Mouse (Mus musculus) megakaryocyte progenitor cell, adult 5-6 weeks (primary cell): ENCODE results near the gene Eno2. TPM values are rescaled to one million over a fixed set of nuclear protein-coding genes. Genes with fewer than 3 reads are reported as not detected.
A peak's percentile ranks its signal among the peaks of the same experiment; 100 is the strongest.
"Not testable (repeated sequence)": the region's sequence is repeated elsewhere in the genome, so short reads cannot be mapped to it uniquely, and the experiment has no call there.

Experiments used
- ATAC-seq: replicated peaks from 2 replicates; pipeline ENCODE4 v1.8.0; 2016; ENCODE audit warnings: mild to moderate bottlenecking, moderate TSS enrichment, inconsistent platforms; ENCODE audit not compliant: poor library complexity
- total RNA-seq, 2 experiments: library from RNA; stranded (forward) in 1 of 2; stranded (reverse) in 1 of 2; fragments of 157-497, 149-512 nt in 1 of 2; fragments of 200-1000 nt in 1 of 2; gene quantifications; 2 replicates each; pipeline versions ENCODE4 v1.2.3 to v1.2.4; 2015 to 2017

The Eno2 gene
- total RNA-seq, 2 experiments from 2014 or later: not detected

GRCm38 (mm10) chr6:124806446-124807140 lies 37.1 kb upstream of the Eno2 start:
- no peak for ATAC-seq

DNA sequence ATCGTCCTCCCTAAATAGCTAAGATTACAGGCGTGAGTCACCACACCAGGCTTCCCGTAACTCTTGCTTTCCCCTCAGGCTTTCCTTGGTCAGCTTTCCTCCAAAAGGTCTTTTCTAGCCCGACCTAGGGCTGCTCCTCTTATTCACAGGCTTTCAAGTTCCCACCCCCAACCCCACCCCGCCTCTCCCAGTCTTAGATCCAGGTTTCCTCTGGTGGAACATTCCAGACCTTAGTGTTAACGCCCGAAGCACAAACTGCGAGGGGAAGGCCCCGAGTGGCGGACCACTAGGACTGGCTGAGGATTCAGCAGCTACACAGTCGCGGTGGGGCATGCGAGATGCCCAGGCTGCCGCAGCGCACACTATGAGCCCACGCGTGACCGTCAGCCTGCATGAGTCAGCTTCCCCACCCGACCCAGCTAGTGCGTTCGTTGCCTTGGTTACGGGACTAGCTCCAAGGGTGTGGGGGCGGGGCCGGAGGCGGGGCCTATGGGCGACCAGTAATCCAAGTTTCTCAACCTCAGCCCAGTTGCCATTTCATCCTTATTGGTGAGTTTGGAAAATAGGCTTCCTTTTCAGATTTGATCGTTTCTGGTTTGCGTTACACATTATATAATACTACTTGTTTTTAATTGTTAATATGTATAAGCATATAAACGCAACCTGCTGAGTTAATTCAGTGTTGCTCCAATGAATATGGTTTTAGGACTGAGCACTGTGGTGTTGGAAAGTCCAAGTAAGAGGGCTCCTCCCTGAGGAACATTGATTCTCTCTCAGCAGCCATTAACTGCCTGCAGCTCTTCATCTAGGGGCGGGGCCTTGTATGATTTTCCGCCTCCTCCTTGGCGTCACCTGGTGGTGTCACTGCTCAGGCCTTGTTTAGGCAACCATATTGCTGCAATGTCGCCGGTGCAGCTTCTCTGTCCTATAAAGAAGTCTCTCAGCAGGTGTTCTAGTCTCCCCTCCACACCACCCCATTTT lies 36.2 kb upstream of the Eno2 start:
- ATAC-seq: peak; percentile 69

GRCm38 (mm10) chr6:124804341-124804740 lies 34.9 kb upstream of the Eno2 start:
- no peak for ATAC-seq

- ATAC-seq: not testable (repeated sequence)
Measured at GRCm38 (mm10) chr6:124803691-124804090, 34.2 kb upstream of the Eno2 start.

- no peak for ATAC-seq
Measured at GRCm38 (mm10) chr6:124803061-124803460, 33.6 kb upstream of the Eno2 start.

GRCm38 (mm10) chr6:124802400-124802799 lies 32.9 kb upstream of the Eno2 start:
- peak; percentile 26; the same call in 1 of the 2 replicates for ATAC-seq

- ATAC-seq: no peak
Measured at GRCm38 (mm10) chr6:124796200-124796599, 26.7 kb upstream of the Eno2 start.

GRCm38 (mm10) chr6:124795781-124796180 lies 26.3 kb upstream of the Eno2 start:
- no peak for ATAC-seq

GRCm38 (mm10) chr6:124791911-124792310 lies 22.4 kb upstream of the Eno2 start:
- ATAC-seq: no peak

DNA sequence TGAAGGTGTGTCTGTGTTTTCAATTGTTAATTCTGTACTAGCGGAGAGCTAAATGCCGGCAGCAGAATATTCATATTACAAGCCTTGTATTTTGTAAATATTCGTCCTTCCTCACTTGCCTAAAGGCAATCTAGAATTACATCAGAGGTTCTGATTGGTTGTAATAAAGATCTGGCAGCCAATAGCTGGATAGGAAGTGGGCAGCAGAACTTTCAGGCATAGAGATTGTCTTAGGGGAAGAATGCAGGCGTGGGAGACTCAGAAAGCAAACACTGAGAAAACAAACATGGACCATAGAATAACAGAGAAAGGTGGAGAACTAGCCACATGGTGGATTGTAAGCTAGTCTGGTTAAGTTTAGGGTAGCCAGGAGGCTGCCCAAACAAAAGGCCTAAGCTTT lies 20.6 kb upstream of the Eno2 start:
- ATAC-seq: peak; percentile 53; the same call in 1 of the 2 replicates

DNA sequence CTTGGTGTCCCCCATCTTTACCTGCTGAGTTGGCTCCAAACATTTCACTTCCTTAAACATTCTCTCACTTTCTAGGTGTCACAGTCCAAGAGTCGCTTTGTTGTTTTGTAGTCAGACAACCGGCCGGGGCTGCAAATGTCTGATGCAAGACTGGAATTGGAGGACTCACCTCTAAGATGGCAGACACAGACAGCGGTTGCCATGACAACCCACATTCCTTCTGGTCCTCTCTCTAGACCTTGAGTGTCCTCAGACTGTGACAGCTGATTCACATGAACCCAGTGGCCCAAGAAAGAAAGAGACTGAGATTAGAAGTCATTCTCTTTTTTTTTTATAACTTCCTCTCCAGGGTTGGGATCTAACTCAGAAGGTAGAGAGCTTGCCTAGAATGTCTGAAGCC lies 20.0 kb upstream of the Eno2 start:
- no peak for ATAC-seq

DNA sequence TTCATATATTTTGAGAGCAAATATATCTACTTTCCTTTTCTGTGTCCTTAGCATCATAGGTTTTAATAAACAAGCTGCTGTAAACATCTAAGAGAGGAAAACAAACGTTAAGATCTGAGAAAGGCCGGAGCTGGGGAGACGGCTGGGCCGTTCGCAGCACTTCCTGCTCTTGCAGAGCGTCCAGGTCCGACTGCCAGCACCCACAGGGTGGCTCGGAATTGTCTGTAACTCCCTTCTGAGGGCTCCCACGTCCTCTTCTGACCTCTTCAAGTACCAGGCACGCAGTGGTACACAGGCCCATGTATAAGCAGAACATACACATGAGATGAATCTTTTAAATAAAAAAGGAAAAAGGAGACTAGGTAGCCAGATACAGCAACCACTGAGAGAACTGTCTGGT lies 18.2 kb upstream of the Eno2 start:
- ATAC-seq: no peak

DNA sequence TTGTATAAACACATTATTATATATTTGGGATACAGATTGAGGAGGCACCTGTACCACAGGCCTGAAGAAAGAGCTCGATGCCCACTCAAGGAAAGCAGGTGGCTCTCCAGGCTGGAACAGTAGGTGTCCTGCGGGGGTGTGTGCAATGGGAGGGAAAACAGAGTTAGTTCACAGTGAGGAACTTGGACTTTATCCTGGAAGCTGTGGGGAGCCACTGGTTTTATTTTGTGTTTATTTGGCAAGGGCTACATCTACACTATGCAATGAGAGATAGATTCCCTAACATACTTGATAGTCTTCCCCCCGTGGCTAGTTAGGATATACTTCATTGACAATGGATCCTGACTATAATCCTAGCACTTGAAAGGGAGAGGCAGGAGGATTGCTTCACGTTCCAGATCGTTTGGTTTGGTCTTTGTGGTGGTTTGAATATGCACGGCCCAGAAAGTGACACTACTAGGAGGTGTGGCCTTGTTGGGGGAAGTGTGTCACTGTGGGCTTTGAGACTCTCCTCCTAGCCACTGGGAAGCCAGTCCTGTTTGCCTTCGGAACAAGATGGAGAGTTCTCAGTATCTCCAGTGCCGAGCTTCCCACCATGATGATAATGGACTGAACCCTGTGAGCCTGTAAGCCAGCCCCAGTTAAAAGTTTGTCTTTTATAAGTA lies 17.4 kb upstream of the Eno2 start:
- peak; percentile 85 for ATAC-seq

DNA sequence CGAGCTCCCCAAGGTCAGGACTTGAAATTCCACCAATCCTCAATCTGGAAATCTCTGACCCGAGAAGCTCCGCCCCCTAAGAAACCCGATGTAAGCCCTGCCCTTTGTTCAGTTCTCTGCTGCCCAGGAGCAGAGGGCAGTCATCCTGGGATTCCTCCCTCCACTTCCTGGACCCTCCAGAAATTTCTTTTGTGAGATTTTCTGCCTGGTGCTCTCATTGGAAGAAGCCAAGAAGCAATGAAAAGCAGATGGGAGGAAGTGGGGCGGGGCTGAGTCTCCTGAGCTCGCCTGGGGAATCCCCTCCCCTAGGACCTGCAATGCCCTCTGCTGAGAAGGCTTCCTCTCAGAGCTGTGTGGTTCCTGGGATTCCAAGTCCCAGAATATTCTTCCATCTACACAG lies 13.0 kb upstream of the Eno2 start:
- peak; percentile 43 for ATAC-seq

GRCm38 (mm10) chr6:124780917-124781316 lies 11.4 kb upstream of the Eno2 start:
- ATAC-seq: no peak

DNA sequence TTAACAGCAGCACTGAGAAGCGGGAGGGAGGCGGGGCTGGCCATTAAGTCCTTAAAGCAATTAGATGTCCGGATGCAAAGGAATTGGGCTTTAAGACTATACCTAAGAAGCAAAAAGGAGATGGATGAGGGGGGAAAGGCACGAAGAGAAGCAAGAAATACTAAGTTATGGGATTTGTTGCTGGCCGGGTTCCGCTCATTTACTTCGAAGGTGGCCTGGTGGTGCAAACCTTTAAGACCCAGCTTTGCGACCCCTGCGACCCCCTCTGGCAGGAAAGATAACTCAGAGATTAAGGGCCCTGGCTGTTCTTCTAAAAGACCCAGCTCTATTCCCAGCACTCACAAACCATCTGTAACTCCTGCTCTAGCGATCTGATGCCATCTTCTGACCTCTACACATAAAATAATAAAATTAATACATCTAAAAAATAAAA lies 10.5 kb upstream of the Eno2 start:
- no peak; the same call in 1 of the 2 replicates for ATAC-seq

DNA sequence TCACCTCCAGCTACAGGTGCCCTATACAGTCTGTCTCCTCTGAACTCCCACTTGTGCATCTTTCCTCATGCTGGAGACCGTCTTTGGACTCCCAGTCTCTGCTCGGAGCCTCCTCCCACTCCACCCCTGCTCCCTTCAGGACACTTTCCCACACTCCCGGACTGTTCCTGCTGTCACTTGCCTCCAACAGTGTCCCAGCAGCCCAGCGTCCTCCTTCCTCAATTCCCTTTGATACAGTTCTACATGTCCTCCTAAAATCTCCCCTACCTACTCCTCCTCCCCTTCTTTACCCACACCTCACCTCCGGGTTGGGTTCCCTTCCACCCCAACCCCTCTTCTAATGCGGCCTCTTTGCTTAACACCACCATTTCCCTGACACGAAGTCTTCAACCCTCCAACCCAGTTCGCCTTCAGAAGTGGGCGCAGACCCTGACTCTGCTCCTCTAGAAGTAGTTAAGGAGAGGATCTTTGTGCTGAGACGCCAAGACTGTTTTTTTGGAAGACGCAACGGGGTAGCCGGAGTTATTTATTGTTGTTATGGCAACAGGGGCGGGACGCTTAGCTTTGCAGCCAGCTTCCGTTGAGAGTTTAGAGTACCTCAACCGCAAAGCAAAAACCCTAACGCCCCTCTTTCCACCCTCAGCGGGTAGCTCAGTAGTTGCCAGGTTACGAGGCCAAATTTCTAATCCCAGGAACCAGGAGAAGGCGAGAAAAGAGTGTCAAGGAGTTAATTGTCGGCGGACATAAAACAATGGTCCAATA lies 9.9 kb upstream of the Eno2 start, which contains the start of gene Lrrc23:
Gene Lrrc23 (minus strand): TSS at position 506 of the 762 bp plus-strand sequence.
- ATAC-seq: peak; percentile 86

- ATAC-seq: no peak
Measured at GRCm38 (mm10) chr6:124770511-124770910, 1.0 kb upstream of the Eno2 start.

DNA sequence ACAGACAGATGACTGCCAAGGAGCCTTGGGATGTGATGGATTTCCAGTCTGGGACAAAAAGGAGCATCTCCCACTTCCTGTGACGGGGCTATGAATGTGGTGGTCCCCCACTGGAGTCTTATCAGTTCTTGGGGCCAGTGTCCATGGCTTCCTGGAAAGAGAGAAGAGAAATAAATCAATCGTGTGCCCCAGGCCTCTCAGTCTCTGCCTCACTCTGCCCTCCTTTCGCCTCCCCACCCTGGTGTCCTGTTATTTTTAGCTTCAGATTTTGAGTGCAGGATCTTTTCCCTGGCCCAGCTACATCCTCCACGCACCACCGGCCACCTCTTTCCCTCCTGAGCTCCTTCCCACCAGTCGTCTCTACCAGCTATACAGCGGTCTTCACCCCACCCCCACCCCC lies 540 bp upstream of the Eno2 start:
- ATAC-seq: no peak

GRCm38 (mm10) chr6:124768704-124769044 lies 799 bp downstream of the Eno2 start:
- ATAC-seq: peak; percentile 33; the same call in 1 of the 2 replicates
